Mouse (Mus musculus) small intestine, adult 2 months (tissue): ENCODE results near the gene S100a10. TPM values are rescaled to one million over a fixed set of nuclear protein-coding genes. Genes with fewer than 3 reads are reported as not detected.
"Not testable (repeated sequence)": the region's sequence is repeated elsewhere in the genome, so short reads cannot be mapped to it uniquely, and the experiment has no call there.

Source experiments
- H3K27ac ChIP-seq: fragments of 200-500 bp; 2 replicates; pipeline ENCODE4 v1.5.1; 2012; ENCODE audit warnings: low read depth, low read length, control low read depth, inconsistent platforms; ENCODE audit not compliant: insufficient read depth
- H3K27me3 ChIP-seq: fragments of 200-500 bp; 2 replicates; pipeline ENCODE4 v1.6.1; 2012; ENCODE audit warnings: mild to moderate bottlenecking, moderate library complexity, low read length, inconsistent platforms; ENCODE audit not compliant: control insufficient read depth, insufficient read depth
- H3K36me3 ChIP-seq: fragments of 200-500 bp; 2 replicates; pipeline ENCODE4 v1.6.1; 2012; ENCODE audit warnings: mild to moderate bottlenecking, low read length, control low read depth, inconsistent platforms; ENCODE audit not compliant: control insufficient read depth, insufficient read depth
- H3K4me1 ChIP-seq: fragments of 200-500 bp; 2 replicates; pipeline ENCODE4 v1.6.1; 2012; ENCODE audit warnings: low read length, inconsistent platforms, mixed read lengths; ENCODE audit not compliant: control insufficient read depth, insufficient read depth, insufficient read length
- H3K4me3 ChIP-seq: fragments of 200-500 bp; 2 replicates; pipeline ENCODE4 v1.5.1; 2012; ENCODE audit warnings: low read depth, mild to moderate bottlenecking, control low read depth, inconsistent platforms, low read length, moderate library complexity
- CTCF ChIP-seq: fragments of 200-500 bp; IDR thresholded peaks from 2 replicates; pipeline ENCODE4 v1.5.1; 2012; ENCODE audit warnings: low read depth, mild to moderate bottlenecking, control low read depth, inconsistent platforms, low read length, moderate library complexity, mixed read lengths; ENCODE audit not compliant: insufficient replicate concordance, insufficient read length; ENCODE audit errors: extremely low read depth
- POLR2A ChIP-seq: fragments of 200-500 bp; IDR thresholded peaks from 2 replicates; pipeline ENCODE4 v1.6.1; 2012; ENCODE audit warnings: low read depth, mild to moderate bottlenecking, control low read depth, inconsistent platforms, low read length, moderate library complexity
- WGBS: fragments of 180-500 bp; shearing (Covaris S2); methylation state at CpG from one replicate; pipeline ENCODE4 v1.1.7; 2018; 5-methylcytosine and 5-hydroxymethylcytosine counted together
- polyA plus RNA-seq: library from polyadenylated mRNA; depleted of rRNA; stranded (reverse); fragments of >200 nt; gene quantifications from 2 replicates; pipeline ENCODE4 v1.2.3, GENCODE M21; 2012

S100a10 gene
- polyA plus RNA-seq, 1 experiment, result 172 TPM

DNA sequence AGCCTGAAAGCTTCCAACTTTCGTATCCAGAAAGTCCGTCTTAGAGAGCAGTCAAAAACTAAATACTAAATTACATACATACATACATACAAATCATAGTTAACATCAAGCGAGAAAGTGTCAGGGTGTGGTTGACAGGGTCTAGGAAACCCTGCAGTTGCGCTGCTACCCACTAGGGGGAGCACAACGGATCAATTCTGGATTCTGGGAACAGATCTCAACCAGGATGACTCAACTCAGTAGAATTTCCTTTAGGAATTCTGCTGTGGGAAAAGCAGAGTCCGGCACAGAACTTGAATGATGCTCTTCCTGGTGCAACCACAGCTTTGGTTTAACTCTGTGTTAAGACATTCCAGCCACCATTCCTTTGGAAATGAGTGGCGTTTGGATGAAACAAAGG is 32.3 kb upstream of the S100a10 start:
- Histone ChIP-seq H3K27ac (no peak overlapping the region), H3K27me3 (no peaks in the 10 kb centered on the region), H3K4me1 (no peaks in the 10 kb centered on the region; the same call in 1 of the 2 replicates), H3K36me3 (peaks cover 17% of the 10 kb centered on the region), H3K4me3 (no peak overlapping the region)
- peak; percentile 85; the same call in 1 of the 2 replicates for TF ChIP-seq CTCF
- TF ChIP-seq POLR2A, result no peak
- 34% methylated on average over 7 of the region's 7 CpGs for WGBS

DNA sequence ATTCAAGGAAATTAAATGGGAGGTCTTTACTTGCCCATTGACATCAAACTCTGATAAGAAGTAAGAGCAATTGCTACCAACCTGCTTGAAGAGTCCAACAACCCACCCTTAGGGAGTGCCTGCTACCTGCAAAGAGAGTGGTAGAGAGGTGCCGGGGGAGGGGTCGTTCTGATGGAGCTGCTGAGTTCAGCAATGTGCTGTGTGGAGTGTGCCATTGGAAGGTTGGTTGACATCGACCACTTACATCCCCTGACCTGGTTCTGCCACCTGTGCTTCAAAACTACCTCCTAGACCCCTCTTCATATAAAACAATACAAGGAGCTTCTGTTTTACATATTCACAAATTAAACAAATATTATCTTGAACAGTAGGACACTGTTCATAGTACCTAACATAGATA is 27.6 kb upstream of the S100a10 start:
- Histone ChIP-seq H3K4me1 (no peaks in the 10 kb centered on the region), H3K36me3 (peaks cover 17% of the 10 kb centered on the region), H3K27me3 (no peaks in the 10 kb centered on the region), H3K4me3 (no peak overlapping the region), H3K27ac (no peak overlapping the region)
- 87% methylated on average over 3 of the region's 3 CpGs for WGBS
- TF ChIP-seq POLR2A (no peak), CTCF (no peak)

DNA sequence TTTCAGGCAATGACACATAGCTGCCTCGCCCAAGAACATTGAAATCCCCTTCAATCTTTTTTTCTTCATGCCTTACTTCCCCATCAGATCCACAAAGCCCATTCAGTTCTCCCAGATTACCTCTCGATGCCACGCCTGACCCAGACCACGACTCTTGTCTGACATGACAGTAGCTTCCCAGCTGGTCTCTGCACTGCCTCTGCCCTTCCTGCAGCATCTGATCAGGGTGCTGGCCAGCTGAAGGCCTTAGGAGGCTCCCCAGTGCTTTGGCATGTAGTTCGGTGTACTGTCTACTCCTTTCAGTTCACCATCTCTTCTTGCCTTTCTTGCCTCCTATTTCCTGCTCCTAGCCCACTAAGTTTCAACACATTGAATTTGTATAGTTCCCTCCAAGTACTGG is 26.1 kb upstream of the S100a10 start:
- H3K36me3 ChIP-seq, result peaks cover 15% of the 10 kb centered on the region
- 85% methylated on average over 5 of the region's 5 CpGs for WGBS
- no peaks in the 10 kb centered on the region for H3K27me3 ChIP-seq
- no peak for TF ChIP-seq POLR2A
- TF ChIP-seq CTCF, result no peak
- no peaks in the 10 kb centered on the region for H3K4me1 ChIP-seq
- no peak overlapping the region for H3K27ac ChIP-seq
- no peak overlapping the region for H3K4me3 ChIP-seq

DNA sequence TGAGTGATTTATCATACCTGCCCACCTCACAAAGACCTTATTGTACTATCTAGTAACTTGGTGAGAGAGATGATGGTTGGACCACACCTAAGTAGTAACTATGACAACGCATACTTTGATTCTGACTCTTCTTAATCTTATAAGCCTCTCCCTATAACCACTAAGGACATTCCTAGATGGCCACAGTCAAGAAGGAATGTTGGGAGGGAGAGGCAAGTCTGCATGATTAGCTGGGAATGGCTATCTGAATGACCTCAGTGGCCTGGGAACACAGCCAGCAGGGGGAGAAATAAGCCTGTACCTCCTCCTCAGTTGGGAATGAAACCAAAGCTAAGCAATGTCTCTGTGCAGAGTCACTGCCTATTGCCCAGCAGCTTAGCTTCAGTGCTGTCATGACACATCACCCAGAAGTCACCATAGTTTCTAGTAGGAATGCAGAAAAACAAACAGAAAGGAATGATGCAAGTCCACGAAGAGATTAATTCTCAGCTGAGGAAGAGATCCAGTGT is 17.8 kb upstream of the S100a10 start:
- Histone ChIP-seq H3K27me3 (no peaks in the 10 kb centered on the region), H3K4me1 (peaks cover 4% of the 10 kb centered on the region; the same call in 1 of the 2 replicates), H3K4me3 (no peak overlapping the region), H3K36me3 (no peaks in the 10 kb centered on the region), H3K27ac (no peak overlapping the region)
- 23% methylated on average over 2 of the region's 2 CpGs for WGBS
- TF ChIP-seq CTCF, result peak; percentile 23; the same call in 1 of the 2 replicates
- no peak for TF ChIP-seq POLR2A

DNA sequence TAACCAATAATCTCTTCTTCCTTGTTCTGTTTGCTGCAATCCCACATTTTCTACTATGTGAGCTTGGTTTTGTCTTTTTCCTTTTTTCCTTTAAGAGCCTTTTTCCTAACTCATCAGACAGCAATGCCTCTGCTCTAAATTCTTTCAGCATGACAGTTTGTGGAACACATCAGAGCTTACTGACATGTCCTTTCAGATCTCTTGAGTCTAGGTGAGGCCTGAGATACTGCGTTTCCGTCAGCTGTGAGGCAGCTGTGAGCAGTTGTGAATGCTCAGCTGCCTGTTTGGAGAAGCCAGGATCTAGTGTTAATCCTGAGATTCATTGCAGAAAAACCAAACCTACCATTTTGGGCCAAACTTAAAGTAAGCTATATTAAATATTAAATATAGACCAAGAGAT is 16.4 kb upstream of the S100a10 start:
- no peak overlapping the region for H3K4me3 ChIP-seq
- WGBS, result 88% methylated on average over 2 of the region's 2 CpGs
- TF ChIP-seq CTCF, result no peak
- no peak for TF ChIP-seq POLR2A
- H3K36me3 ChIP-seq, result no peaks in the 10 kb centered on the region
- H3K27ac ChIP-seq, result no peak overlapping the region
- H3K27me3 ChIP-seq, result no peaks in the 10 kb centered on the region
- peaks cover 4% of the 10 kb centered on the region; the same call in 1 of the 2 replicates for H3K4me1 ChIP-seq

DNA sequence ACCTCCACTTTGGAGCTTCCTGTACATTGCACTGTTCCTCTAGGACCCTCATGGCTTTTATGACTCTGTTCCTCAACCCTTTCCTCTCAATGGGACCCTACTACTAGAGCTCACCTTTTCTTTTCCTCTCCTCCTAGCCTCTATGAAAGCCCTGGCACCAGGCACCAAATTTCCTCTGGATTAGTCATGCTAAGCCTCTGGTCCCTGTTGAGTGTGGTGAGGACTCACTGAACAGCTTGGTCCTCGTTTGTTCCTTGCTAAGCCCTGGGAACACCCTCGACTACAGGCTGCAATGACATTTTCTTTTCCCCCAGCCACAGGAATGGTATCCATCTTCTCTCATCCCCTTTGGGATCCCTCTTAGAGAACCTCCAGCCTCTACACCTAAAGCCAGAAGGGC is 13.4 kb upstream of the S100a10 start:
- WGBS, result 78% methylated on average over 2 of the region's 2 CpGs
- Histone ChIP-seq H3K27me3 (no peaks in the 10 kb centered on the region), H3K27ac (no peak overlapping the region), H3K36me3 (no peaks in the 10 kb centered on the region), H3K4me1 (peaks cover 4% of the 10 kb centered on the region; the same call in 1 of the 2 replicates), H3K4me3 (no peak overlapping the region)
- TF ChIP-seq CTCF (no peak), POLR2A (no peak)

DNA sequence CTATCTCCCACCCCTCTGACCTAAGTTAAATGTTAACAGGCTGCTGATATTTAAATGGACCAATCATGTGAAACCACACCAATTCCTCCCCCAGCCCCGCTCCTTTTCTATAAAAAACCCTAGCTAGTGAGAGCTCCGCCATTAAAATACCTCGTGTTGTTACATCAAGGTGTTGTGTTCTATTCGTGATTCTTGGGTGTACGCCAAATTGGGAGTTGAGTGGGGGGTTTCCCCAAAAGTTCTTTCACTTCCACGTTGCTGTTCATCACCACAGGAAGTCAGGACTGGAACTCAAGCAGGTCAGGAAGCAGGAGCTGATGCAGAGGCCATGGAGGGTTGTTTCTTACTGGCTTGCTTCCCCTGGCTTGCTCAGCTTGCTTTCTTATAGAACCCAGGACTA is 10.7 kb upstream of the S100a10 start:
- H3K36me3 ChIP-seq, H3K27ac ChIP-seq, H3K27me3 ChIP-seq, H3K4me3 ChIP-seq, H3K4me1 ChIP-seq: not testable (repeated sequence)
- 76% methylated on average over 6 of the region's 6 CpGs for WGBS
